Mouse (Mus musculus) monocyte, adult 5-6 weeks (primary cell): ENCODE measurements around the gene Mrps36. TPM values are rescaled to one million over a fixed set of nuclear protein-coding genes. Genes with fewer than 3 reads are reported as not detected.

Experiments used
- total RNA-seq: library from RNA; stranded (forward); fragments of 200-1000, 200-491, 200-594 nt; gene quantifications from 3 replicates; pipeline ENCODE4 v1.2.3, GENCODE M21; 2017

Gene Mrps36
- total RNA-seq, 1 experiment from 2014 or later: 24.7 TPM

Other genes with a start within 250 kb of the Mrps36 start
- gene Ocln, start 191.9 kb downstream of the Mrps36 start, total RNA-seq: not detected in 3 replicates
- gene Marveld2, start 127.7 kb downstream of the Mrps36 start, total RNA-seq: 0.86 to 3.1 TPM (median 2.8 TPM) in 3 replicates
- gene Ak6, start 93.7 kb downstream of the Mrps36 start, total RNA-seq: 102 to 141 TPM (median 133 TPM) in 3 replicates
- gene Rad17, start 93.6 kb downstream of the Mrps36 start, total RNA-seq: 25.1 to 42.9 TPM (median 36.4 TPM) in 3 replicates
- 4.0 to 27.9 TPM (median 7.6 TPM) in 3 replicates for gene Taf9, start 93.1 kb downstream of the Mrps36 start, total RNA-seq
- gene Ccdc125, start 74.9 kb downstream of the Mrps36 start, total RNA-seq: 43.9 to 51.2 TPM (median 46.1 TPM) in 3 replicates
- gene Cdk7, start 13.7 kb downstream of the Mrps36 start, total RNA-seq: 21.2 to 49.2 TPM (median 26.1 TPM) in 3 replicates
- 0.68 to 3.1 TPM (median 2.5 TPM) in 3 replicates for gene Cenph, start 31.2 kb upstream of the Mrps36 start, total RNA-seq
- gene Ccnb1, start 41.9 kb upstream of the Mrps36 start, total RNA-seq: 1.5 to 1.8 TPM (median 1.6 TPM) in 3 replicates
- 64.2 to 92.8 TPM (median 72.0 TPM) in 3 replicates for gene Slc30a5, start 88.8 kb upstream of the Mrps36 start, total RNA-seq